Mouse (Mus musculus) kidney, postnatal 4 days (tissue): ENCODE results near the gene Olfr1382.
"Not testable (repeated sequence)": the region's sequence is repeated elsewhere in the genome, so short reads cannot be mapped to it uniquely, and the experiment has no call there.

Experiments used
- DNase-seq, 2 experiments: peaks; one replicate each; pipeline ENCODE4 v3.0.0; 2021; ENCODE audit warnings: mixed read lengths in 2 of 2

The Olfr1382 gene

DNA sequence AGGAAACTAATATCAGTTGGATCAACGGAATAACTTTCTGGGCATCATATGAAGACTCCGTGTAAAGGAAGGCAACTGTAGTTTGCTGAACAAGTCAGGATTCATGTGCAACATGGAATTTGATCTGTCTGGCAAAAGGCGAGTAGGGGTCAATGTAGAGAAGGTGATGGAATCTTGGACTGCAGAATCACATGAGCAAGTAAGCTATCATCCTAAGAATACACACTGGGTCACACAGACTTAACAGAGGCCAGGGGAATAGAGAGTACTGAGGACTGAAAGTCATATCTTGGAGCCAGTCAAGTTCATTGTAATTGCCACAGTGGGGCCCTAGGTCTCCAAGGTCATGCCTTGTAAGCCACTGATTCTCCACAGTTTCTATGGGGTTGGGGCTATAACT is at the start of gene Olfr1382:
Gene Olfr1382 (plus strand): TSS at position 301 of the 400 bp plus-strand sequence.
- no peak for DNase-seq

DNA sequence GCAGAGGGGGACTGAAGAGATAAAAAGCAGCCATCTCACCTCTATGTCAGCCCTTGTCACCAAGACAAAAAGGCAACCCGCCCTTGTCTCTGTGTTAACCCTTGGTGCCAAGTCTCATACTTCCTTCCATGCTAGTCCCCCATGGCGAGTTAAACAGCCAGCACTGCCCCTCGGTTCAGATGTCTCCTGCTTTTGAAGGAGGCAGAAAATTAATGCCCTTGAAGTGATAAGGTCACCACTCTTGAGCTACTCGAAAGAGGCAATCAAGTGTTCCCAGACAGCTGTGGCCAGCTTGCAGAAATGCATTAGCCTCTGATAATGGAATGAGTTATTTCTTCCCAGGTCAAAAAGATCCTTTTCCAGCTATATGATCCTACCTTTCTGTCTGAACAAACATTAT is 42.1 kb upstream of the Olfr1382 start:
- no peak for DNase-seq

DNA sequence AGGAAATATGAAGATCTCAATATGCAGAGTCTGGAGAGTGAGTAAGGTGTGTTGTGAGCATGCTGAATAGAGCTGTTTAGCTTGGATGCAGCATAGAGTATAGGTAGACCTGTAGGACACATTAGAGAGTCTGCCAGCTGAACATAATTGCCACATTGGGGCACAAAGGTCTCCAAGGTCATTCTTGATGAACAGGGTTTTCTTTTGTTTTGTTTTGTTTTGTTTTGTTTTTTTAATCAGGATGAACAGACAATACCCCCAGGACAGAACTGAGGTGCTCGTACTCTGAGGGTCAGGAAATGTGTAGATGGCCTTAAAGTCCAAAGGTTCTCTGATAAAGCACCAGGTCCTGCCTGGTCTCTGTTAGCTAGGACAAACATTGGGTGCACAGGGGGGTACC is 39.3 kb upstream of the Olfr1382 start, which contains the start of gene Olfr1385:
Gene Olfr1385 (plus strand): TSS at position 301 of the 400 bp plus-strand sequence.
- not testable (repeated sequence) for DNase-seq

DNA sequence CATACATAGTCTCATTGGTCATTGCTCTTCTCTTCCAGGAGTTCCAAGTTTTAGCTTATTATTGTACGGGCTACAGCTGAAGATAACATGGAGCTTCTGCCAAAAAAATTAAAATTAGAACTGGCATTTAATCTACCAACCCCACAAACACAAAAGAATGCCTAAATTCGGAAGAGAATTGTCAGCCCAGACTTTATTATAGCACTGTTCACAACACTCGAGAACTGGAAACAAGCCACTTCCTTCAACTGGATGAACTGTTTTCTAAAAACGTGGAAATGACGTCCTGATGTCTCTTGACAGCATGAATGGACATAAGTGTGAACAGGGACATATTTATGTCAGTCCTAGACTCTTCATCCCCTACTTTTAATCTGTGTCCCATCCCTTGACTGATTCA is 10.0 kb upstream of the Olfr1382 start:
- no peak for DNase-seq

DNA sequence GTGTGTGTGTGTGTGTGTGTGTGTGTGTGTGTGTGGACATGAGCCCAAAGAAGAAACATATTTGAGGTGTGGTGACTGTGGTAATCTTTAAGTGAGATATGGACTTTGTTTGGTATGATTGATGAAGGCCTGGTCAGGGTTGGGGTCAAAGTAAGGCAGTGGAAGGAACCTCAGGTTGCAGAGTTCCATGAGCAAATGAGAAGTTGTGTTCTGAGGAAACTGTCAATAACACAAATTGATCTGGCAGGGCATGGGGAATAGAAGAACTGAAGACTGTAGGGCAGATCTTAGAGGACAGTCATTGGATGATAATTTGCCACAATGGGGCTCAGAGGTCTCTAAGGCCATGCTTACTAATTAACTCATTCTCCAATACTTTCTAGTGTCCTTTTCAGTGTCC is 8.7 kb upstream of the Olfr1382 start, which contains the start of gene Olfr1383:
Gene Olfr1383 (plus strand): TSS at position 301 of the 400 bp plus-strand sequence.
- no peak for DNase-seq

DNA sequence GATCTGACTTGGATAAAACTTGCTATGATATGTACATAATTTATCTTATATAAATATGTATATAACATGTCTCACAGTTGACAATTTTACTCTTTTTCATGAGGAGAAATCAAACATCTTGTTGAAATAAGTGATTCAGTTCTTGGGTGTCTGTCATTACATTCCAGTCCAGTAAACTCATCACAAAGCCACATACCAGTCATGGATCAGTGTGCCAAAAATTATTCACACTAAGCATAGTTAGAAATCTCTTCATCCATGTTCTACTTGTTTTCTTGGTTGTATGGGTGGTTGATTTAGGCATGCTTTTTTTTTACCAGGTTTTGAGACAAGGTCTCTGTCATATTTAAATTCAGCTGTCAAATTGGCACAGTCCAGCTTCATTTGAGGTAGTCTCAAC is 4.7 kb downstream of the Olfr1382 start:
- no peak for DNase-seq

DNA sequence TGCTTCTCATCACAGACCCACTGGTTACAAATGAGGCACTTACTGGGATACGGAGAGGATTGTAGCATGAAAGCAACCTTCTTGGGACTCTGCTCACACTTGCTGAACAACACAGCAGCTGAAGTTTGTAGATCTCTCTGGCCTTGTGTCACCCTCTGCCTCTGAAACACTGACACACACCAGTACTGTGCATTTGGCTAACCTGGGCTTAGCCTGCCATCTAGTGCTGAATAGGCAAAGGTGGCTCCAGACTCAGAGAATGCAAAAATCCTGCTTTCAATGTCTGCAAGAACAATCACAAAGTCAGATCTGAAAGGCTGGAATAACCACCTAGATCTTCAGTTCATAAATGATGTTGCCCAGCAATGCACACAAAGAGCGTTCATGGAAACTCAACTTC is 8.6 kb downstream of the Olfr1382 start:
- peak; percentile 2 to 4 for DNase-seq

DNA sequence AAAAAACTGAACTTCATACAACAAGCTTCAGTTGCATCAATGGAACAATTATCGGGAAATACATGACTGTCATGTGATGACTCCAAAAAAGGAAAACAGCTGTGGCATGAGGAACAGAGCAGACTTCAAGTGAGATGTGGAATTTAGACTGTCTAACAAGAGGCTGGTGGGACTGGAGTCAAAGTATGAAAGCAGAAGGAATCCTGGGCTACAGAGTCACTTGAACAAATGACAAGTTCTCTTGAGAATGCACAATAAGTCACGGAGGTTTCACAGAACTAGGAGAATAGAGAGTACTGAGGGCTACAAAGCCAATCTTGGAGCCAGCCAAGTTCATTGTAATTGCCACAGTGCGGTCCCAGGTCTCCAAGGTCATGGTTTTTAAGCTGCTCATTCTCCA is 15.1 kb downstream of the Olfr1382 start, which contains the start of gene Olfr1381:
Gene Olfr1381 (plus strand): TSS at position 301 of the 400 bp plus-strand sequence.
- not testable (repeated sequence) for DNase-seq

DNA sequence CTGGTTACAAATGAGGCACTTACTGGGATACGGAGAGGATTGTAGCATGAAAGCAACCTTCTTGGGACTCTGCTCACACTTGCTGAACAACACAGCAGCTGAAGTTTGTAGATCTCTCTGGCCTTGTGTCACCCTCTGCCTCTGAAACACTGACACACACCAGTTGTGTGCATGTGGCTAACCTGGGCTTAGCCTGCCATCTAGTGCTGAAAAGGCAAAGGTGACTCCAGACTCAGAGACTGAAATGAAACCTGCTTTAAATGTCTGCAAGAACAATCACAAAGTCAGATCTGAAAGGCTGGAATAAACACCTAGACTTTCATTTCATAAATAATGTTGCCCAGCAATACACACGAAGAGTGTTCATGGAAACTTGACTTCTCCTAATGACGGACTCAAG is 26.0 kb downstream of the Olfr1382 start:
- DNase-seq, result peak in 1 of 2 experiments; percentile 6

DNA sequence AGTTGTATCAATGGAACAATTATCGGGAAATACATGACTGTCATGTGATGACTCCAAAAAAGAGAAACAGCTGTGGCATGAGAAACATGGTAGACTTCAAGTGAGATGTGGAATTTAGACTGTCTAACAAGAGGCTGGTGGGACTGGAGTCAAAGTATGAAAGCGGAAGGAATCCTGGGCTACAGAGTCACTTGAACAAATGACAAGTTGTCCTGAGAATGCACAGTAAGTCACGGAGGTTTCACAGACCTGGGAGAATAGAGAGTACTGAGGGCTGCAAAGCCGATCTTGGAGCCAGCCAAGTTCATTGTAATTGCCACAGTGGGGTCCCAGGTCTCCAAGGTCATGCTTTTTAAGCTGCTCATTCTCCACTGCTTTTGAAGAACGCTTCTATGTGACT is 28.5 kb downstream of the Olfr1382 start, which contains the start of gene Olfr1380:
Gene Olfr1380 (plus strand): TSS at position 301 of the 400 bp plus-strand sequence.
- DNase-seq, result not testable (repeated sequence)

DNA sequence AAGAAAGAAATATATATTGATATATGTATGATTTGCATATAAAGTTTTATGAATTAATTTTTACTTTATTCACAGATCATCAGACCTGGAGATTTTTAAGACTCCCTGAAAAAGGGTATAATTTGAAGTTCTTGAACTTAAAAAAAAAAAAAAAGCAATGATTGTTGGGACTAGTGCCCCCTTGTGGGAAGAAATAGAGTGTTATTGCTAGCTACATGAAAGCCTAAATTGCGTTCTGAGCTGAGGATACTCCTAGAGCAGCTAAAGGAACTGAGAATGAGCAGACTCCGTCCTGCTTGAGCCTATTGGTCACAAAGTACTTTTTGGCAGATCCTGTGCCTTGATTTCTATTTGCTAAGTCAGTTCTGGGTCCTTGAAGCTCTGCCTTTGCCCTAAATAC is 47.0 kb downstream of the Olfr1382 start:
- DNase-seq, result not testable (repeated sequence)

DNA sequence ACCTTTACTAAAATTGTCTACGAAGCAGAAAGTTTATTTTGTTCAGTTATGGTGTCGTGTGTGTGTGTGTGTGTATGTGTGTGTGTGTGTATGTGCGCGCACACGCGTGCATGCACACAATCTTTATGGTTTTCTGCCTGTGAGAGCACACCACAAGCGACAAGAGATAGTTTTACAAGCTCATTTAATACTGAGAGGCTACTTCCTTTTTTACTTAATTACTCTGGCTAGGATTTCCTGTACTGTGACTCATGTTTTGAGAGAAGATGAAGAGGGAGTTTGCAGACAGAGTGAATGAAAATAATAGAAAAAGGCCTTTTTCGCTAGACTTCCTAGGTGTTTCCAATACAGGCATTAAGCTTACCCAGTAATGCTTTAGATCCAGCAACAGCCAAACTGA is 52.4 kb downstream of the Olfr1382 start:
- not testable (repeated sequence) for DNase-seq
